Mouse (Mus musculus): Measurements from ENCODE around the gene Hist2h2aa2.
"Not testable (repeated sequence)": the region's sequence is repeated elsewhere in the genome, so short reads cannot be mapped to it uniquely, and the experiment has no call there.

Hist2h2aa2 gene

GRCm38 (mm10) chr3:96239949-96240798 lies at the start of gene Hist2h2aa2:
TSS of gene Hist2h2aa2 (minus strand) at chr3:96240276.
- DNase-seq (ENCODE audit: low spot score): peak; percentile 84

GRCm38 (mm10) chr3:96289201-96289600 lies 49.1 kb upstream of the Hist2h2aa2 start:
- no peak for DNase-seq (ENCODE audit: low spot score)

GRCm38 (mm10) chr3:96287334-96287733 lies 47.3 kb upstream of the Hist2h2aa2 start:
- DNase-seq (ENCODE audit: low spot score): not testable (repeated sequence)

GRCm38 (mm10) chr3:96284457-96284856 lies 44.4 kb upstream of the Hist2h2aa2 start:
- no peak for DNase-seq (ENCODE audit: low spot score)

- no peak for DNase-seq (ENCODE audit: low spot score)
These were observed 40.6 kb upstream of the Hist2h2aa2 start for GRCm38 (mm10) chr3:96280660-96281059.

GRCm38 (mm10) chr3:96277800-96278624 lies 37.9 kb upstream of the Hist2h2aa2 start:
- peak; percentile 70 for DNase-seq (ENCODE audit: low spot score)

GRCm38 (mm10) chr3:96277428-96277799 lies 37.3 kb upstream of the Hist2h2aa2 start:
- DNase-seq (ENCODE audit: low spot score): no peak

GRCm38 (mm10) chr3:96273591-96274465 lies 33.8 kb upstream of the Hist2h2aa2 start:
- no peak for DNase-seq (ENCODE audit: low spot score)

GRCm38 (mm10) chr3:96269511-96270474 lies 29.7 kb upstream of the Hist2h2aa2 start, which contains the start of gene Hist2h2bb:
TSS of gene Hist2h2bb (plus strand) at chr3:96269752.
- peak; percentile 33 for DNase-seq (ENCODE audit: low spot score)

GRCm38 (mm10) chr3:96268776-96269378 lies 28.8 kb upstream of the Hist2h2aa2 start:
- DNase-seq (ENCODE audit: low spot score): not testable (repeated sequence)

GRCm38 (mm10) chr3:96268051-96268775 lies 28.1 kb upstream of the Hist2h2aa2 start, which contains the start of gene Hist2h3b:
TSS of gene Hist2h3b (plus strand) at chr3:96268654.
- peak; percentile 35 for DNase-seq (ENCODE audit: low spot score)

GRCm38 (mm10) chr3:96267541-96267940 lies 27.5 kb upstream of the Hist2h2aa2 start:
- no peak for DNase-seq (ENCODE audit: low spot score)

- DNase-seq (ENCODE audit: low spot score): no peak
These were observed 26.1 kb upstream of the Hist2h2aa2 start for GRCm38 (mm10) chr3:96266132-96266710.

- DNase-seq (ENCODE audit: low spot score): no peak
These were observed 24.4 kb upstream of the Hist2h2aa2 start for GRCm38 (mm10) chr3:96264404-96264949.

- DNase-seq (ENCODE audit: low spot score): no peak
These were observed 23.7 kb upstream of the Hist2h2aa2 start for GRCm38 (mm10) chr3:96263558-96264403.

GRCm38 (mm10) chr3:96262979-96263550 lies 23.0 kb upstream of the Hist2h2aa2 start, which contains the start of gene Hist2h4:
TSS of gene Hist2h4 (minus strand) at chr3:96263311.
- DNase-seq (ENCODE audit: low spot score): peak; percentile 83

GRCm38 (mm10) chr3:96262216-96262875 lies 22.3 kb upstream of the Hist2h2aa2 start:
- peak; percentile 30 for DNase-seq (ENCODE audit: low spot score)

Measured in urinary bladder, postnatal 10 days (tissue).